Mouse (Mus musculus) heart, embryonic 10.5 days (tissue): ENCODE data around the gene Ndfip2. TPM values are rescaled to one million over a fixed set of nuclear protein-coding genes. Genes with fewer than 3 reads are reported as not detected.

Source experiments
- DNase-seq: peaks from one replicate; pipeline ENCODE4 v3.0.0-alpha.2; 2017; ENCODE audit warnings: low spot score
- H3K27ac ChIP-seq: fragments of 300-500 bp; sonication (generic); 2 replicates; pipeline ENCODE4 v1.5.1; 2016; ENCODE audit warnings: mild to moderate bottlenecking
- H3K27me3 ChIP-seq: fragments of 300-500 bp; sonication (generic); 2 replicates; pipeline ENCODE4 v1.6.1; 2016; ENCODE audit warnings: mild to moderate bottlenecking; ENCODE audit not compliant: poor library complexity, insufficient read depth, severe bottlenecking
- H3K36me3 ChIP-seq: fragments of 300-500 bp; sonication (generic); 2 replicates; pipeline ENCODE4 v1.6.1; 2016; ENCODE audit warnings: mild to moderate bottlenecking, moderate library complexity
- H3K4me1 ChIP-seq: fragments of 300-500 bp; sonication (generic); 2 replicates; pipeline ENCODE4 v1.6.1; 2016; ENCODE audit warnings: mild to moderate bottlenecking
- H3K4me3 ChIP-seq: fragments of 300-500 bp; sonication (generic); 2 replicates; pipeline ENCODE4 v1.5.1; 2016; ENCODE audit warnings: mild to moderate bottlenecking, moderate library complexity
- H3K9me3 ChIP-seq: fragments of 300-500 bp; sonication (generic); 2 replicates; pipeline ENCODE4 v1.6.1; 2016; ENCODE audit warnings: mild to moderate bottlenecking, moderate library complexity
- WGBS: fragments of 180-500 bp; shearing (Covaris S2); methylation state at CpG from one replicate; pipeline ENCODE4 v1.1.7; 2016; 5-methylcytosine and 5-hydroxymethylcytosine counted together
- polyA plus RNA-seq: library from polyadenylated mRNA; unstranded; fragments of >200 nt; fragmentation: Nextera tagmentation; extraction: Ambion mirVana; gene quantifications from 2 replicates; pipeline ENCODE4 v1.2.1, GENCODE M21; 2016

Gene Ndfip2
- polyA plus RNA-seq, 1 experiment from 2014 or later, result 55.1 TPM

- Histone ChIP-seq H3K9me3 (no peaks in the 10 kb centered on the region), H3K27me3 (no peaks in the 10 kb centered on the region), H3K27ac (no peak overlapping the region), H3K4me1 (peaks cover 9% of the 10 kb centered on the region), H3K36me3 (no peaks in the 10 kb centered on the region), H3K4me3 (no peak overlapping the region)
- no peak for DNase-seq
- 68% methylated on average over 16 of the region's 16 CpGs for WGBS
Observed at GRCm38 (mm10) chr14:105333475-105334094, 75.2 kb downstream of the Ndfip2 start.

- Histone ChIP-seq H3K27me3 (no peaks in the 10 kb centered on the region), H3K4me1 (no peaks in the 10 kb centered on the region), H3K27ac (no peak overlapping the region), H3K9me3 (no peaks in the 10 kb centered on the region), H3K4me3 (no peak overlapping the region), H3K36me3 (no peaks in the 10 kb centered on the region)
- 74% methylated on average over 8 of the region's 8 CpGs for WGBS
- DNase-seq, result no peak
Observed at GRCm38 (mm10) chr14:105341765-105342164, 83.4 kb downstream of the Ndfip2 start.

- peaks cover 6% of the 10 kb centered on the region; the same call in 1 of the 2 replicates for H3K4me1 ChIP-seq
- DNase-seq, result no peak
- no peaks in the 10 kb centered on the region for H3K36me3 ChIP-seq
- H3K27ac ChIP-seq, result no peak overlapping the region
- H3K4me3 ChIP-seq, result no peak overlapping the region
- H3K27me3 ChIP-seq, result no peaks in the 10 kb centered on the region
- H3K9me3 ChIP-seq, result no peaks in the 10 kb centered on the region
- 51% methylated on average over 11 of the region's 11 CpGs for WGBS
Observed at GRCm38 (mm10) chr14:105354121-105354520, 95.7 kb downstream of the Ndfip2 start.

Other genes with a start within 250 kb of the Ndfip2 start
- gene Rbm26, start 81.2 kb upstream of the Ndfip2 start, polyA plus RNA-seq, result 19.4 and 25.0 TPM in 2 replicates